Mouse (Mus musculus) forebrain, embryonic 11.5 days (tissue): Measurements from ENCODE around the gene Cnpy3. TPM values are rescaled to one million over a fixed set of nuclear protein-coding genes. Genes with fewer than 3 reads are reported as not detected.

Source experiments
- ATAC-seq: fragments of 200-750 bp; cut with Nextera tagmentation; replicated peaks from 2 replicates; pipeline ENCODE4 v1.8.0; 2017; ENCODE audit warnings: moderate TSS enrichment; ENCODE audit not compliant: low FRiP score
- DNase-seq: peaks from one replicate; pipeline ENCODE4 v3.0.0-alpha.2; 2017; ENCODE audit warnings: low spot score
- H3K27ac ChIP-seq: fragments of 300-500 bp; sonication (generic); 2 replicates; pipeline ENCODE4 v1.5.1; 2014; ENCODE audit warnings: low read depth, low read length
- H3K27me3 ChIP-seq: fragments of 300-500 bp; sonication (generic); 2 replicates; pipeline ENCODE4 v1.6.1; 2014; ENCODE audit warnings: mild to moderate bottlenecking, low read length, mixed read lengths; ENCODE audit not compliant: control insufficient read depth, insufficient read depth
- H3K36me3 ChIP-seq: fragments of 300-500 bp; sonication (generic); 2 replicates; pipeline ENCODE4 v1.6.1; 2014; ENCODE audit warnings: mild to moderate bottlenecking, low read length, moderate library complexity, mixed read lengths; ENCODE audit not compliant: control insufficient read depth, insufficient read depth
- H3K4me1 ChIP-seq: fragments of 300-500 bp; sonication (generic); replicated peaks from 2 replicates; pipeline ENCODE4 v1.6.1; 2014; ENCODE audit warnings: low read length, mixed read lengths; ENCODE audit not compliant: control insufficient read depth, insufficient read depth
- H3K4me2 ChIP-seq: fragments of 300-500 bp; sonication (generic); 2 replicates; pipeline ENCODE4 v1.6.1; 2014; ENCODE audit warnings: low read depth, mild to moderate bottlenecking, low read length, moderate library complexity, mixed read lengths; ENCODE audit not compliant: severe bottlenecking
- H3K4me3 ChIP-seq: fragments of 300-500 bp; sonication (generic); 2 replicates; pipeline ENCODE4 v1.5.1; 2014; ENCODE audit warnings: low read depth, low read length
- H3K9ac ChIP-seq: fragments of 300-500 bp; sonication (generic); 2 replicates; pipeline ENCODE4 v1.6.1; 2014; ENCODE audit warnings: low read length
- H3K9me3 ChIP-seq: fragments of 300-500 bp; sonication (generic); 2 replicates; pipeline ENCODE4 v1.6.1; 2016; ENCODE audit warnings: low read length, mixed read lengths; ENCODE audit not compliant: control insufficient read depth
- WGBS: fragments of 180-500 bp; shearing (Covaris S2); extraction: QIAGEN DNeasy Blood & Tissue Kit; methylation state at CpG from one replicate; pipeline ENCODE4 v1.1.7; 2014; 5-methylcytosine and 5-hydroxymethylcytosine counted together
- polyA plus RNA-seq: library from polyadenylated mRNA; unstranded; fragments of >200 nt; fragmentation: Nextera tagmentation; extraction: Ambion mirVana; gene quantifications from 2 replicates; pipeline ENCODE4 v1.2.1, GENCODE M21; 2014

The Cnpy3 gene
- polyA plus RNA-seq, 1 experiment from 2014 or later, result 61.2 TPM

GRCm38 (mm10) chr17:46750580-46750979, 1.4 kb downstream of the Cnpy3 start:
- Histone ChIP-seq H3K36me3 (no peaks in the 10 kb centered on the region), H3K9me3 (no peaks in the 10 kb centered on the region), H3K9ac (no peak overlapping the region; the same call in 1 of the 2 replicates), H3K27me3 (no peaks in the 10 kb centered on the region), H3K27ac (no peak overlapping the region), H3K4me1 (peaks cover 6% of the 10 kb centered on the region), H3K4me2 (peak overlapping the region; percentile 77; the same call in 1 of the 2 replicates), H3K4me3 (peak overlapping the region; percentile 77; the same call in 1 of the 2 replicates)
- DNase-seq (no peak), ATAC-seq (no peak)
- 89% methylated on average over 4 of the region's 4 CpGs for WGBS

- H3K4me3 ChIP-seq, result no peak overlapping the region
- H3K9ac ChIP-seq, result no peak overlapping the region
- peaks cover 6% of the 10 kb centered on the region for H3K4me1 ChIP-seq
- H3K9me3 ChIP-seq, result no peaks in the 10 kb centered on the region
- no peaks in the 10 kb centered on the region for H3K27me3 ChIP-seq
- H3K4me2 ChIP-seq, result no peak overlapping the region
- ATAC-seq (no peak), DNase-seq (no peak)
- H3K27ac ChIP-seq, result no peak overlapping the region
- 95% methylated on average over 5 of the region's 5 CpGs for whole genome bisulfite sequencing
- H3K36me3 ChIP-seq, result no peaks in the 10 kb centered on the region
These were observed 2.7 kb downstream of the Cnpy3 start for GRCm38 (mm10) chr17:46749282-46749681.

DNA sequence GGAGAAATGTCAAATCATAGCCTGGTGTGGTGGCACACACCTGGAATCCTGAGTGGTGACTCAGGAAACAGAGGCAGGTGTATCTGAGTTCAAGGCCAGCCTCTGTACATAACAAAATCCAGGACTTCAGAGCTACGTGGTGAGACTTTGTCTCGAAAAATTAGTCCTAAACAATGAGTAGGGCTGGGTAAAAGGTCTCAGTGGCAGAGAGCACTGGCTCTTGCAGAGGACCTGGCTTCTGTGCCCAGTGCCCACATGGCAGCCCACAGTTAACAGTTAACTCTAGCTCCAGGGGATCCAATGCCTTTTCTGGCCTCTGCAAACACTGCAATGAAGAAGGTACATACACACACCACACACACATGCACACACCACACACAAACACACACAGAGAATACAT, 4.2 kb downstream of the Cnpy3 start:
- Histone ChIP-seq H3K27ac (no peak overlapping the region), H3K4me2 (no peak overlapping the region), H3K27me3 (no peaks in the 10 kb centered on the region), H3K9me3 (no peaks in the 10 kb centered on the region), H3K4me1 (peaks cover 6% of the 10 kb centered on the region), H3K36me3 (no peaks in the 10 kb centered on the region), H3K4me3 (no peak overlapping the region), H3K9ac (no peak overlapping the region)
- ATAC-seq, result no peak
- 94% methylated on average over 2 of the region's 2 CpGs for WGBS
- DNase-seq, result no peak

DNA sequence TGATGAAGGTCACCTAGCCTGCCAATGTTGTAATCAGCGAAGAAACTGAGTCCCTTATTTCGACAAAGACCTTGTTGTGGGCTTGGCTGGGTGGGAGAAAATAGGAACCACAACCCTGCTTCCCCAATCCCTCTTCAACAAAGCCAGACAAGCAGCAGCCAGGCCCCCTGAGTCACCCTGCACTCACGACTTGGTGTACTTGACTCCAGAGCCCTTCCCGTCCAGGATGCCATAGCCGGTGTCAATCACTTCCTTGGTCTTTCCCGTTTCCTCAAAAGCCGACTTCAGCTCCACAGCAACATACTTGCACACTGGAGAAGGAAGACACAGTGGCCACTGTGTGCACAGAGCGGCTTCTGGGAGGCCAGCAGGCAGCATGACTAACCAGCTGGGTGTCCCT, 4.8 kb downstream of the Cnpy3 start:
- H3K4me3 ChIP-seq, result no peak overlapping the region
- H3K9ac ChIP-seq, result no peak overlapping the region
- H3K4me2 ChIP-seq, result no peak overlapping the region
- H3K4me1 ChIP-seq, result peaks cover 6% of the 10 kb centered on the region
- 86% methylated on average over 8 of the region's 8 CpGs for WGBS
- H3K9me3 ChIP-seq, result no peaks in the 10 kb centered on the region
- no peak for ATAC-seq
- no peaks in the 10 kb centered on the region for H3K36me3 ChIP-seq
- H3K27ac ChIP-seq, result no peak overlapping the region
- DNase-seq, result no peak
- no peaks in the 10 kb centered on the region for H3K27me3 ChIP-seq

DNA sequence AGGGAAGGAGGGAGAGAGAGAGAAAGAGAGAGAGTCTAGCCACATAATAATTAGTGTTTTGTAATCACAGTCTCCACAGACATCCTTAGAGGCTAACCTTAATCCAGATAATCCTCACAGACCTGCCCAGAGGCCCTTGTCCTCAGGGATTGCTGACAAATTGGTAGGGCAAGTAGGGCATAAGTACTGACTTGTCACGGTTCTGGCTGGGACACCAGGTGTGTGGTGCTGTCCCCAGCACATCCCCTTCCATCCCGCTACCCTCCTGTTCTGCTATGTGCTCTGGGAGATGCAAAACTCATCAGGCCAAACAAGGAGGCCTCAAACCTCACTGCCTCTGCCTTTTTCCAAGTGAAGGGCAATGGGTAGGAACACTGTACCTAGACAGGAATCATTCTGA, 6.5 kb downstream of the Cnpy3 start:
- Histone ChIP-seq H3K9me3 (no peaks in the 10 kb centered on the region), H3K27ac (no peak overlapping the region), H3K4me1 (no peaks in the 10 kb centered on the region), H3K9ac (no peak overlapping the region), H3K27me3 (no peaks in the 10 kb centered on the region), H3K36me3 (no peaks in the 10 kb centered on the region), H3K4me2 (no peak overlapping the region), H3K4me3 (no peak overlapping the region)
- DNase-seq (no peak), ATAC-seq (no peak)
- WGBS, result 71% methylated on average over 2 of the region's 2 CpGs

GRCm38 (mm10) chr17:46742986-46743385, 9.0 kb downstream of the Cnpy3 start:
- Histone ChIP-seq H3K4me3 (no peak overlapping the region), H3K9me3 (no peaks in the 10 kb centered on the region), H3K27ac (no peak overlapping the region), H3K36me3 (no peaks in the 10 kb centered on the region), H3K4me2 (no peak overlapping the region), H3K27me3 (no peaks in the 10 kb centered on the region), H3K4me1 (no peaks in the 10 kb centered on the region), H3K9ac (no peak overlapping the region)
- 92% methylated on average over 9 of the region's 9 CpGs for WGBS
- DNase-seq (no peak), ATAC-seq (no peak)

GRCm38 (mm10) chr17:46741305-46741704, 10.7 kb downstream of the Cnpy3 start:
- H3K9me3 ChIP-seq, result no peaks in the 10 kb centered on the region
- no peaks in the 10 kb centered on the region for H3K4me1 ChIP-seq
- H3K27me3 ChIP-seq, result no peaks in the 10 kb centered on the region
- H3K27ac ChIP-seq, result no peak overlapping the region
- WGBS, result 91% methylated on average over 6 of the region's 6 CpGs
- ATAC-seq, result no peak
- H3K36me3 ChIP-seq, result no peaks in the 10 kb centered on the region
- no peak for DNase-seq
- no peak overlapping the region for H3K4me2 ChIP-seq
- no peak overlapping the region for H3K9ac ChIP-seq
- H3K4me3 ChIP-seq, result no peak overlapping the region

DNA sequence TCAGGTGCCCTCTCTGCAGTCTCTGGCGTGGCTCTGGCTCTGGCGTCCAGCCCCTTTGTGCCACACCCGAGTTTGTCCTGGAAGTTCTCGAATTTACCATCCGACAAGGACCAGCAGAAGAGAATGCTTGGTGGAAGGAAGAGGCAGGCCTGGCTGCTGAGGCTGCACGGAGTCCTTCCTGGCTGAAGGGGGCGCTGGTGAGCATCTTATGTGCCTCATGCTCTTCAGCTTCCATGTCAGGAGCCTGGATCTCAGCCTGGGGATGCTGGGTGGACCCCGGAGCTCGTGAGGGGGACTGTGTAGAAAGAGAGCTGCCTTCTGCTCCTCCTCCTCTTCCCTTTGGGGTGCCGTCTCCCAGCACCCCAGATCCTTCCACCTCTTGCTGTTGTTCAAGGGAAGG, 15.9 kb downstream of the Cnpy3 start:
- H3K27ac ChIP-seq, result no peak overlapping the region
- H3K27me3 ChIP-seq, result no peaks in the 10 kb centered on the region
- H3K4me3 ChIP-seq, result no peak overlapping the region
- H3K4me2 ChIP-seq, result no peak overlapping the region
- no peaks in the 10 kb centered on the region for H3K4me1 ChIP-seq
- H3K9me3 ChIP-seq, result no peaks in the 10 kb centered on the region
- DNase-seq, result peak; percentile 76
- no peak overlapping the region for H3K9ac ChIP-seq
- ATAC-seq, result no peak
- WGBS, result 58% methylated on average over 10 of the region's 10 CpGs
- H3K36me3 ChIP-seq, result no peaks in the 10 kb centered on the region; the same call in 1 of the 2 replicates

GRCm38 (mm10) chr17:46735287-46735686, 16.7 kb downstream of the Cnpy3 start:
- H3K27ac ChIP-seq, result no peak overlapping the region
- 93% methylated on average over 7 of the region's 7 CpGs for WGBS
- no peak overlapping the region for H3K4me2 ChIP-seq
- H3K9ac ChIP-seq, result no peak overlapping the region
- H3K27me3 ChIP-seq, result no peaks in the 10 kb centered on the region
- H3K9me3 ChIP-seq, result no peaks in the 10 kb centered on the region
- no peaks in the 10 kb centered on the region; the same call in 1 of the 2 replicates for H3K36me3 ChIP-seq
- H3K4me1 ChIP-seq, result no peaks in the 10 kb centered on the region
- DNase-seq, result no peak
- H3K4me3 ChIP-seq, result no peak overlapping the region
- no peak for ATAC-seq
